Mouse (Mus musculus) lung, postnatal 0 days (tissue): ENCODE results near the gene Rec114.

Source experiments
- CTCF ChIP-seq: IDR thresholded peaks from 2 replicates; pipeline ENCODE4 v1.5.1; 2016; ENCODE audit warnings: antibody characterized with exemption, mild to moderate bottlenecking
- EP300 ChIP-seq: IDR thresholded peaks from 2 replicates; pipeline ENCODE4 v1.6.1; 2016; ENCODE audit warnings: antibody characterized with exemption, mild to moderate bottlenecking, control low read depth

DNA sequence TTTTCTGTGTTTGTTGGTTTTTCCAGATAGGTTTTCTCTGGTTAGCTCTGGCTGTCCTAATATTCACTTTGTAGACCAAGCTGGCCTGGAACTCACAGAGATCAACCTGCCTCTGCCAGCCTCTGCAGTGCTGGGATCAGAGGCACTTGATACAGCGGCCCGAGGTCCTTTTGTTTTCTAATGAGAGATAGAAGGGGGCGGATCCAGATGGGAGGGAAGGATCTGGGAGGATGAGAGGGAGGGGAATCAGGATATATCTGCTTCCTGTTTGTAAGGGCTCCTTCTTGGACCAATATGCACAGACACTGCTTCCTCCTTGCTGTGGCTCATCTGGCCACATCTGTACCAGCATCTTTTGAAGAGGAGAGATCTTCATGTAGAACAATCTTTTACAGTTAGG lies 31.0 kb upstream of the Rec114 start:
- TF ChIP-seq CTCF (no peak), EP300 (no peak)
